Comparison of ENCODE assay signal across 8 mouse cellular contexts in the genomic region with DNA sequence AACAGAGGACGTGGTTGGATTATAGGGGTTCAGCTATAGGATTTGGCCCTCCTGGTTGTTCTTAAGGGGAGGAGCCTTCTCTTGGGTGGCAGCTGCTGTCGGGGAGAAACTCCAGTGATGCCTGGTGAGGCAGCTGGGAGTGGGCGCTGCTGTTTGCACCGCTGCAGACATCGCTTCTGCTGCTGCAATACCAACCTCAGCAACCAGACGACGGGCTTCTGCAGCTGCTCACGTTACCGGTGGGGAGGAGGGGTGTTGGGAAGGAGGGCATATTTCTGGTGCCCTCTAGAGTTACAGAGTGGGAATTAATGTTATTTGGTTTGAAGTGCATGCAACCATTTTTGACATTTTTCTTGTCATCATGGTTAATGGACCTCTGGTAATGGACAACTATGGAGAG. TPM values are rescaled to one million over a fixed set of nuclear protein-coding genes. Genes with fewer than 3 reads are reported as not detected.
DNase-seq lines count a peak whose midpoint lies in the region; ATAC-seq and TF ChIP-seq lines count a peak whose summit lies in the region.

No protein-coding gene starts in this region.

- peak overlapping the region; percentile 99 for H3K27ac ChIP-seq in forebrain, postnatal 0 days (ENCODE audit: low read depth, low read length)
- H3K27ac ChIP-seq in lung, embryonic 16.5 days (ENCODE audit: low read length): peak overlapping the region; percentile 98
- peak overlapping the region; percentile 75 for H3K27ac ChIP-seq in thymus, adult 2 months (ENCODE audit: control insufficient read depth, insufficient read depth, low read length)

- peak overlapping the region; percentile 95 for H3K9ac ChIP-seq in forebrain, postnatal 0 days
- H3K9ac ChIP-seq in lung, embryonic 16.5 days (ENCODE audit: low read length): peak overlapping the region; percentile 93

- H3K27me3 ChIP-seq in G1E (ENCODE audit: insufficient read depth, low read length): no peaks in the 10 kb centered on the region
- H3K27me3 ChIP-seq in forebrain, postnatal 0 days (ENCODE audit: insufficient read depth, low read length): no peaks in the 10 kb centered on the region
- no peaks in the 10 kb centered on the region for H3K27me3 ChIP-seq in lung, embryonic 16.5 days (ENCODE audit: control insufficient read depth, insufficient read depth, low read depth, low read length)
- H3K27me3 ChIP-seq in thymus, adult 2 months (ENCODE audit: control insufficient read depth, insufficient read depth, low read length): no peaks in the 10 kb centered on the region

- WGBS in forebrain, postnatal 0 days: 1% methylated on average over 9 of the region's 9 CpGs
- WGBS in lung, embryonic 16.5 days: 0% methylated on average over 9 of the region's 9 CpGs
- under 1% methylated on average over 9 of the region's 9 CpGs for WGBS in thymus, adult 2 months

- TF ChIP-seq POLR2A in thymus, adult 2 months (IDR thresholded peaks at IDR 0.05; ENCODE audit: control insufficient read depth, extremely low read depth, insufficient read depth, low read length, poor library complexity): no peak

- peaks cover 34% of the 10 kb centered on the region for H3K36me3 ChIP-seq in G1E (replicated peaks)
- 0 out of 2 replicates have a peak, but pooled peaks cover 3% of the 10 kb centered on the region for H3K36me3 ChIP-seq in forebrain, postnatal 0 days (ENCODE audit: insufficient read depth)
- peaks cover 8% of the 10 kb centered on the region for H3K36me3 ChIP-seq in lung, embryonic 16.5 days (ENCODE audit: control insufficient read depth, insufficient read depth, low read length)
- H3K36me3 ChIP-seq in thymus, adult 2 months (ENCODE audit: control insufficient read depth, insufficient read depth, low read length): 0 out of 2 replicates have a peak, but pooled peaks cover 4% of the 10 kb centered on the region

- H3K9me3 ChIP-seq in G1E (replicated peaks): no peaks in the 10 kb centered on the region
- H3K9me3 ChIP-seq in forebrain, postnatal 0 days (ENCODE audit: low read length): no peaks in the 10 kb centered on the region
- H3K9me3 ChIP-seq in lung, embryonic 16.5 days (ENCODE audit: control insufficient read depth, low read length): 0 out of 2 replicates have a peak, but pooled peaks cover 3% of the 10 kb centered on the region

- peak; percentile 58 for TF ChIP-seq CTCF in G1E (IDR thresholded peaks at IDR 0.05; ENCODE audit: low read depth, low read length)
- TF ChIP-seq CTCF in forebrain, postnatal 0 days (IDR thresholded peaks at IDR 0.05; ENCODE audit: low read depth): peak; percentile 90
- peak; percentile 77 for TF ChIP-seq CTCF in thymus, adult 2 months (IDR thresholded peaks at IDR 0.05; ENCODE audit: borderline replicate concordance, control insufficient read depth, extremely low read depth, insufficient read depth, low read length, poor library complexity)

- DNase-seq in G1E (ENCODE audit: low spot score): peak; percentile 70
- DNase-seq in cerebellum, adult 18-20 months: peak; percentile 50 to 62
- peak; percentile 83 for DNase-seq in forebrain, postnatal 0 days
- peak; percentile 81 for DNase-seq in layer of hippocampus, adult 9-11 months
- peak; percentile 55 for DNase-seq in ovary, adult 18-20 months (ENCODE audit: low spot score)
- peak; percentile 79 for DNase-seq in thymus, adult 2 months

- H3K4me2 ChIP-seq in forebrain, postnatal 0 days (ENCODE audit: low read depth): peak overlapping the region; percentile 55
- peak overlapping the region; percentile 79 for H3K4me2 ChIP-seq in lung, embryonic 16.5 days (ENCODE audit: low read depth, low read length)

- peak; percentile 15; the same call in 1 of the 2 replicates for ATAC-seq in G1E (ENCODE audit: extremely low read depth, insufficient number of reproducible peaks, low FRiP score, poor library complexity, severe bottlenecking)
- peak; percentile 17 for ATAC-seq in forebrain, postnatal 0 days
- ATAC-seq in hematopoietic stem cell, adult 5-6 weeks (replicated peaks in 1 of 2; ENCODE audit: insufficient read depth in 1 of 2, low FRiP score in 2 of 2, low TSS enrichment in 1 of 2, low read depth in 1 of 2, poor library complexity in 2 of 2, severe bottlenecking in 2 of 2): peak; percentile 65 to 75
- no peak for ATAC-seq in lung, embryonic 16.5 days (ENCODE audit: low read depth)

- H3K4me1 ChIP-seq in G1E (ENCODE audit: insufficient read depth, low read depth, low read length): peaks cover 28% of the 10 kb centered on the region
- peaks cover 12% of the 10 kb centered on the region for H3K4me1 ChIP-seq in forebrain, postnatal 0 days (ENCODE audit: insufficient read depth)
- peaks cover 7% of the 10 kb centered on the region for H3K4me1 ChIP-seq in lung, embryonic 16.5 days (replicated peaks; ENCODE audit: control insufficient read depth, insufficient read depth, low read length)
- no peaks in the 10 kb centered on the region for H3K4me1 ChIP-seq in thymus, adult 2 months (replicated peaks; ENCODE audit: control insufficient read depth, insufficient read depth, low read length)

- H3K4me3 ChIP-seq in G1E (ENCODE audit: low read depth, low read length): peak overlapping the region; percentile 87
- H3K4me3 ChIP-seq in forebrain, postnatal 0 days (ENCODE audit: low read depth, low read length): peak overlapping the region; percentile 71
- peak overlapping the region; percentile 84 for H3K4me3 ChIP-seq in lung, embryonic 16.5 days (ENCODE audit: low read length)
- H3K4me3 ChIP-seq in thymus, adult 2 months (ENCODE audit: control insufficient read depth, insufficient read depth, low read length): peak overlapping the region; percentile 73

RNA-seq across cellular contexts. Expression of gene Zmym2, which starts 1.4 kb away (rescaled TPM):
- total RNA-seq in G1E (2014; fragmentation: Nextera tagmentation) (118 and 147 TPM in 2 replicates), G1E (2017) (57.3 and 58.1 TPM in 2 replicates)
- 0.97 and 2.1 TPM in 2 replicates for polyA plus RNA-seq in G1E (2012)
- total RNA-seq in forebrain, postnatal 0 days (2014; rRNA removed): 55.5 and 79.9 TPM in 2 replicates
- 24.2 and 29.9 TPM in 2 replicates for polyA plus RNA-seq in forebrain, postnatal 0 days (2015; fragmentation: Nextera tagmentation; extraction: Ambion mirVana)
- 44.2 and 64.1 TPM in 2 replicates for total RNA-seq in hematopoietic stem cell, adult 5-6 weeks (2017)
- 43.0 and 48.5 TPM in 2 replicates for polyA plus RNA-seq in lung, embryonic 16.5 days (2015; fragmentation: Nextera tagmentation; extraction: Ambion mirVana)
- polyA plus RNA-seq in thymus, adult 2 months (2012; rRNA removed): 15.3 and 16.6 TPM in 2 replicates
